Mouse (Mus musculus) adrenal gland (tissue): Measurements from ENCODE around the gene Ipo7.
"Not testable (repeated sequence)": the region's sequence is repeated elsewhere in the genome, so short reads cannot be mapped to it uniquely, and the experiment has no call there.

ENCODE experiments used
- intact Hi-C: fragments of 180-260 bp; cut with DNase I; formaldehyde crosslinking; loops from one replicate; pipeline ENCODE4 v1.15.1; 2025

Ipo7 gene

DNA sequence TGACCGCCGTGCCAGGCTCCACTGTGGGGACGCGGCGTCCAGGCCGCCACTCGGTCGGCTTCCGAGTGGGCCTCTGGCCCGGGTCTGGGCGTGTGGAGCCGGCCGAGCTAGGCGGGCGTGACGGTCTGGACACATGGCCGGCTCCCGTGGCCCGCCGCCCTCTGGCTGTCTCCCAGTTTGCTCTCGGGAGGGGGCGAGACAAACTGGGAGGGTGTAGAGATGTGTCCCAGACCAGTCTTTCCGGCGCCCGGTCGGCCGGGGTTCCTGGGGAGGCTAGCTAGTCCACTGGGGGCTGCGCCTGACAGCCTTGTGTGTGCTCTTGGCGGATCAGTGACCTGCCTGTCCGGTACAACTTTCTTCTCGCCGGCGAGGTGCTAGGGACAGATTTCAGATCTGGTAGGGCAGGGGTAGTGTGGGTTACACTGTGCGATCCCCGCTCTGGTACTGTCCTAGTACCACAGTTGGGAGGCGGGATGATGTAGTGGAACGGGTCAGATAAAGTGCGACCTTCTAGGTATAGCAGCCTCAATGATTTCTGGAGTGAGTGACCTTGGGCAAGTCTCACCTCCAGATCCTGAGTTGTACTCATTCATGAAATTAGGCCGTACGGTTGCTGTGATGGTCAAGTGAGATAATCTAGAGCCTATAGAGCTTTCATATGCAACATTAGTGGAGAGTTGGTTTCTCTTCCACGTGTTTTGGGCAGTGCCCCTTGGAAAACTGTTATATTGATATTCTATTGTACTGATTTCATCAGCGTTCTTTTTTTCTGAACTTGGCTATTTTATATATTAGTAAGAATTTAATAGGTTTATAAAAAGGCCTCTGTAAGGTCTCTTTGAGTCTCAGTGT, 783 bp downstream of the Ipo7 start:
- intact Hi-C loops: no loop called here

GRCm38 (mm10) chr7:110023553-110023952, 5.5 kb downstream of the Ipo7 start:
- intact Hi-C loops: loop anchor here (5.0 kb wide), 1 partner anchor 36 kb away; the partner anchor contains the start of gene Tmem41b

GRCm38 (mm10) chr7:110026594-110026993, 8.5 kb downstream of the Ipo7 start:
- intact Hi-C loops: no loop called here

DNA sequence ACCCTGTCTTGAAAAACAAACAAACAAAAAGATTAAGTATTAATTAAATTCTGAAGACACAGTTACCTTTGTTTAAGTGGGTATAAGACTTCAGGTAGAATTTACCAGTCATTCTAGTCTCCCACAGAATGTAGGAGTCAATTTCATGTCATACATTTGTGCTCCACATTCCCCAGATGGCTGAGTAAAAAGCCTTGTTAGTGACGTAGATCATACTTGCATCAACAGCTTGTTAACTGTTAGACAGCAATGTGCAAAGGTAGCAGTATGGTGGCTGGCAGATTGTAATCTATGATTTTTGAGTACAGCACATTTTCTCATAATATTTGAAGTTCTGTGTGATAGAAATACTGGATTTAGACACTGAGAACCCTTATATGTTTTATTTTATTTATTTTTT, 10.8 kb downstream of the Ipo7 start:
- intact Hi-C loops: no loop called here

DNA sequence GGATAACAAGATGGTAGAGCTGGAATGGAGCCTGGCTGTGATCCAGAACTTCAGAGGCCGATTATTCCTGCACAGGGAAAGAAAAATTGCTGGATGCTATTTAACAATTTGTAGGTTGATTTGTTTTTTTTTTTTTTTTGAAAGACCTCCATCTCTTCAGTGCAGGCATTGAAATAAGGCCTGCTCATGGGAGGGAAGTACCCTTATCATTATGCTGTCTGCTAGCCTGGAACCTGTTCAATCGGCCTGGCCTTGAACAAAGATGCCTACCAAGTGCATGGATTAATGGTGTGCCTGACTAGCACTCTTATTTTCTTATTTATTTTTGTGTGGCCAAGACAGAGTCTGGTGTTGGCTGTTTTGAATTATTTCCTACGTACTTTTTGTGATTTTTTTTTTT, 12.3 kb downstream of the Ipo7 start:
- intact Hi-C loops: no loop called here

- intact Hi-C loops: not testable (repeated sequence)
Measured at GRCm38 (mm10) chr7:110057723-110058122, 39.6 kb downstream of the Ipo7 start.

- intact Hi-C loops: no loop called here
Measured at GRCm38 (mm10) chr7:110059092-110059785, 41.2 kb downstream of the Ipo7 start.

DNA sequence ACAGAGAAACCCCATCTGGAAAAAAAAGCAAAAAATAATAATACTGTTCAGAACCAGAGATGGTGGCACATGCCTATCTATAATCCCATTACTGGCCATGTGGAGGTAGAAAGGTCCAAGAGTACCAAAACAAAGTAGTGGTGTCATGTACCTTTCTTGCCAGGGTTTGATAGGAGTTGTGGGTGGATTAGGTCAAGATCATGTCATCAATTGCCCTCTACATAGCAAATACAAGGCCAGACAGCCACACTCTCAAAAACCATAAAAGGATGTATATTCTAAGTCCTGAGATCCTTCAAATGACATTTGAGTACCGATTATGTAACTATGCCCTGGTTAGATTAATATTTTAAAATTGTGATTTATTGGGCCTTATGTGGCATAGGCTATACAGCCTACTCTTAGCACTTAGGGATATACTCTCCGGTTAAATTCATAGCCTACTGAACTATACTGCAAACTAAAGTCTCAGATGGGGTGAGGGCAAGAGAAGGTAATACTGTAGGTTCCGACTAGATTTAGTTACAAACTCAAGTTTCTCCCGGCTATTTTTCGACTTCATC, 42.1 kb downstream of the Ipo7 start:
- intact Hi-C loops: no loop called here

GRCm38 (mm10) chr7:110060669-110061198, 42.7 kb downstream of the Ipo7 start:
- intact Hi-C loops: no loop called here

DNA sequence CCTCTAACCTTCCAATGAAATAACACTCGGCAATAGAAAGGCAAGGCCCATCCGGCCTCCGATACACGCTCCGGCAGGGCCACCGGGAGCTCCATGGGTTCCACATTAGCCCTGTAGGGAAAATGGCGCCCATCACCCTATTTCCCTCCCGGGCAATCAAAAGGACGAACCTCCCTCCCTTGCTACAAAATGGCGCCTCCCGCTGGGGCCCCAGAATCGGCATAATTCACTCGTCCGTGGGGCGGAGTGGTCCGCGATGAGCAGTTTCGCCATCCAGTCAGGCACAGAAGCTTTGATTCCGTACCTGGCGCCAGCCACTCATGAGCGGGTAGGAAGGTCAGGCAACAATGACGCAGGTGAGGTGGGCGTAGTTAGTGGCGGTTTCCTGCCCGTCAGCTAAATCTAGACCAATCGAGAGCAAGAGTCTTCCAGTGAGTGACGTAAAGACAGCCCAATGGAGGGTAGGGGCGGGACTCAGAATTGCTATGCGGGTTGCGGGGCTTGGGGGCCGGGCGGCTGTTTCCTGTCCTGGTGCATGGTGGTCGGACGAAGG, 43.2 kb downstream of the Ipo7 start, which contains the start of gene Zfp143:
Gene Zfp143, plus strand, starts transcription at position 19 of the 553 bp plus-strand sequence.
- intact Hi-C loops: no loop called here

DNA sequence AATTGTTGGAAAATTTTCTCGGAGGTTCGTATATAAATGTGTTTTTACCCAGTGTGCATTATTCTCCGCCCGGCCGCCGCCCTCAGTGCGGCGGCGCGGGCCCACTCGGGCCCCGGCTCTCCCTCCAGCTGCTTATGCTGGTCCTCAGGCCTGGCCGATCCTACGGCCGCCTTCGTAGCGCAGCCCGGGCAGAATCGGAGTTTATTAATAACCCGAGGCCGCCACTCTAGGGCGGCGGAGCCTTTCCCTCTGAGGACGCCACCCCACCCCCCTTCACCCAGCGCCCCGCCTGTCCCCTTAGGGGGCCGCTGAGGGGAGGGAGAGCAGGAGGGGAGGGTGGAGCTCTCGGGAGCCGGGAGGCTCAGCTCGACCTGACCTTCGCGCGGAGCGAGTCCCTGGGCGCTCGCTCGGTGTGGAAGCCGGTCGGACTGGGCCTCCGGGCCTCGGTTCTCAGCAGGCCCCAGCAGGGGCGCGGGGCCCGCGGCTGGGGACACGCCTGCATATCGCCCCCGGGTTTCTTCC, 43.7 kb downstream of the Ipo7 start:
- intact Hi-C loops: no loop called here

DNA sequence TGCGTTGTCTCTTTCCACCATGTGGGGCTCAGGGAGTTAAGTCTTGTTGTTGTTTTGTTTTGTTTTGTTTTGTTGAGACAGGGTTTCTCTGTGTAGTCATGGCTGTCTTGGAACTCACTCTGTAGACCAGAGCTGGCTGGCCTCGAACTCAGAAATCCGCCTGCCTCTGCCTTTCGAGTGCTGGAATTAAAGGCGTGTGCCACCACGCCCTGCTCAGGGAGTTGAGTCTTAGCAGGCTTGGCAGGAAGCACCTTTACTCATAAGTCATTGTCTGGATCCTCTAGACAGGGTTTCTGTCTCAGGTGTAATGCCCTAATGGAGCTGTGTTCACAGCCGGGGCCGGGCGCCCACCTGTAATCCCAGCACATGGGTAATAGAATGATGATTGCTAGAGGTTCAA, 45.7 kb downstream of the Ipo7 start:
- intact Hi-C loops: no loop called here

- intact Hi-C loops: no loop called here
Measured at GRCm38 (mm10) chr7:110069070-110069469, 51.0 kb downstream of the Ipo7 start.

- intact Hi-C loops: no loop called here
Measured at GRCm38 (mm10) chr7:110078168-110078567, 60.1 kb downstream of the Ipo7 start.

DNA sequence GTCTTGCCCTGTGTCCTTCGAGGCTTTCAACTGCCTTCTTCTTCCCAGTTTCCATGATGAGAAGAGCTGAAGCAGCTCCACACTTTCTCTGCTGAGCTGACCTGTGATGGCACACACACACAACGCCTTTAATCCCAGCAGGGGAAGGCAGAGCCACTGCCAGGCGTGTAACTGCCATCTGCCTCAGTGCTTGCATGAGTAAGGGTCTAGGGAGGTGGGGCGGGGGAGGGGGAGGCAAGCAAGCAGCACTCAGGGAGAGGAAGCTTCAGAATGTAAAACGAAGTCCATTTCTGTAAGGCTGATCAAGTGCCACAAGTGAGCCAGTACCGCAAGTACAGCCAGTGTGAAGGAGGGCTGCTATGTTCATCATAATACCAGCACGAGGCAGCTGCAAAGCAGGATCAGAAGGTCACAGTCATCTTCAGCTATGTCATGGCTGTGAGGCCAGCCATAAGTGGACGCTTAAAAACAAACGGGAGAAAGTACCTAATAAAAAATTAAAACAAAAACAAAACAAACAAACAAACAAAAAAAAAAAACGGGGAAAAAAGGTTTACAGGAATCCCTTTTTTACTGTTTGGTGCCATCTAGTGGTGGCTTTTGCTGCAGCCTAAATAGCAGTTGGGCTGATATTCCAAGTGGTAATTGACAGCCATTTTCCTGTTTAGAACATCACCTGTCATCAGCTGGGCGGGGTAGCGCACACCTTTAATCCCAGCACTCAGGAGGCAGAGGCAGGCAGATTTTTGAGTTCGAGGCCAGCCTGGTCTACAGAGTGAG, 65.5 kb downstream of the Ipo7 start:
- intact Hi-C loops: no loop called here

- intact Hi-C loops: no loop called here
Measured at GRCm38 (mm10) chr7:110085217-110085616, 67.1 kb downstream of the Ipo7 start.

DNA sequence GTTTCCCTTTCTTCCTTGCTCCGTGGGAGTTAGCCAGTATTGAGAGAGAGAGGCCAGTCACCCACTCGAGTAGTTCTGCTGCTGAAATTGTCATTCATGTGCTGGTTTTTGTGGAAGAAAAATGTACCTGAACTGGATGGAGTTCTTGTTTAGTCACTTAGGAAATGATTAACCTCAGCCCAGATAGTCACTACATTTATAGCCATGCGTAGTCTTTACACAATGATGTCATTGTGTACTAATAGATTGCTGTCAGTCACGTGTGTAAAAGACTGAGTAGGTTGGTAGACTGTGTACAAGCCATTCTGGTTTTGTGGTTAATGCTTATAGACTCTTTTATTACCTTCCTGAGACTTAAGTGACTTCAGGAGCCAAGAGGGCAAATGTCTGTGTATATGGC, 69.8 kb downstream of the Ipo7 start:
- intact Hi-C loops: no loop called here

GRCm38 (mm10) chr7:110091670-110092069, 73.6 kb downstream of the Ipo7 start:
- intact Hi-C loops: no loop called here

DNA sequence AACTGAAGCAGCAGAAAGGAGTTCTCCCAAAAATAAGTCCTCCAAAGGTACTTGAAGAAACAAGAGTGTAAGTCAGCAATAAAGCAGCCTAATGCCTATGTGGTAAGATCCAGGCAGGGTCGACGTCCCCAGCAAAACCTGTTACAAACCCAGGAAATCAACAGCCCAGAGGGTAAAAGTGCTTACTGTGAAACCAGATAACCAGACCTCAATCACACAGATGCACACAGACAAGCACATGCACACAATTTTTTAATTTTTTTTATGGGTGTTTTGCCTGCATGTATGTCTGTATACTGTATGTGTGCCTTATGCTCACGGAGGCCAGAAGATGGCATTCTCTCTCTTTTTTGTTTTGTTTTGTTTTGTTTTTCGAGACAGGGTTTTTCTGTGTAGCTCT, 78.3 kb downstream of the Ipo7 start:
- intact Hi-C loops: no loop called here

DNA sequence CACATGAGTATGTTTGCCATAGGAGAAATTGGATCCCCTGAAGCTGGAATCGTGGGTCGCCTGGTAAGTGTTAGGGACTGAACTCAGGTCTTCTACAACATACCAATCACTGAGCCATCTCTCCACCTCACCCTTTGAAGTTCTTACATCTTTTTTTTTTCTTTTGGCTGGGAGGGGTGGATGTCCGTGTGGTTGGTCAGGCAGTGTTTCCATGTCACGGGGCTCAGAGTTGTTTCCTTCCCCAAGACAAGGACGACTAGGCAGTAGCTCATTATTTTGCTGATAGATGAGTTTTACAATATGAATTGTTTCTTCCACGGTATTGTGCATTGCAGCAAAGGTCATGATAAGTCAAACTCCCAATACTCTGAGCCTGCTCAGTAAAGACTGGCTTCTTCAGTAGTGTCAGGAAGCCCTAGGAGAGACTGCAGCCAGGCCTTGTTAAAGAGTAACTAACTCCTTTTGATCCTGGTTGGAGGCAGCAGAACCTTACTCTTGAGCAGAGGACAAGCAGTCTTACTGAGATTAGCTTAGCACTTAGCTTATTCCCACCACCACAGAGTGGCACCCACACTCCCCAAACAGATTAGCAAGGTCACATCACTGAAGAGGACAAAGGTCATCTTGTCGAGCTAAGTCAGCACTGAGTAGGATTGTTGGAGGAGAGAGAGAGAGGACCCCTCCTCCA, 79.2 kb downstream of the Ipo7 start:
- intact Hi-C loops: no loop called here
